28 mouse cellular contexts compared by ENCODE assay signal in genomic region chr7:127810650-127811049, GRCm38 (mm10). TPM values are rescaled to one million over a fixed set of nuclear protein-coding genes. Genes with fewer than 3 reads are reported as not detected.
"Had no signal": no experiment of that assay in that cellular context is flagged by ENCODE, and none has a peak within 500 bp of the region (broad histone marks: within the 10 kb centered on the region; RNA-seq: fewer than 3 reads in every experiment).

No protein-coding gene starts in this region.

- DNase-seq: kidney, adult 18-20 months; kidney, postnatal 14 days; kidney, postnatal 4 days; left cerebral cortex, postnatal 4 days; lung, adult 2 months; lung, postnatal 14 days; lung, postnatal 4 days; retina, postnatal 1 day; right cerebral cortex, postnatal 25 days; thymus, adult 2 months; thymus, postnatal 14 days; thymus, postnatal 4 days had no signal

- H3K9ac ChIP-seq: limb, embryonic 12.5 days; limb, embryonic 15.5 days; liver, embryonic 12.5 days; liver, embryonic 15.5 days; midbrain, embryonic 12.5 days; midbrain, embryonic 15.5 days; neural tube, embryonic 13.5 days had no signal

- H3K4me3 ChIP-seq: limb, embryonic 12.5 days; limb, embryonic 15.5 days; liver, embryonic 12.5 days; liver, embryonic 15.5 days; midbrain, embryonic 12.5 days; midbrain, embryonic 15.5 days; myocyte; neural tube, embryonic 13.5 days had no signal

- H3K27me3 ChIP-seq: limb, embryonic 12.5 days; limb, embryonic 15.5 days; liver, embryonic 12.5 days; liver, embryonic 15.5 days; midbrain, embryonic 12.5 days; midbrain, embryonic 15.5 days; neural tube, embryonic 13.5 days had no signal

- H3K27ac ChIP-seq: limb, embryonic 12.5 days; limb, embryonic 15.5 days; liver, embryonic 12.5 days; midbrain, embryonic 12.5 days; midbrain, embryonic 15.5 days; neural tube, embryonic 13.5 days had no signal

- H3K36me3 ChIP-seq: liver, embryonic 12.5 days; liver, embryonic 15.5 days had no signal

- H3K4me1 ChIP-seq: limb, embryonic 12.5 days; midbrain, embryonic 12.5 days; midbrain, embryonic 15.5 days; neural tube, embryonic 13.5 days had no signal

- ATAC-seq: liver, embryonic 12.5 days; midbrain, embryonic 15.5 days had no signal

- H3K9me3 ChIP-seq: limb, embryonic 12.5 days; limb, embryonic 15.5 days; liver, embryonic 12.5 days; liver, embryonic 15.5 days; midbrain, embryonic 12.5 days; midbrain, embryonic 15.5 days; neural tube, embryonic 13.5 days had no signal

- H3K4me2 ChIP-seq: limb, embryonic 12.5 days; limb, embryonic 15.5 days; liver, embryonic 12.5 days; liver, embryonic 15.5 days; midbrain, embryonic 12.5 days; midbrain, embryonic 15.5 days; neural tube, embryonic 13.5 days had no signal

RNA-seq across cellular contexts. Expression of gene Stx1b, which starts 13.7 kb away (rescaled TPM):
- total RNA-seq: monocyte, adult 5-6 weeks; neutrophil, adult 5-6 weeks had no signal

RNA-seq across cellular contexts. Expression of gene Gm49388, which starts 25.2 kb away (rescaled TPM):
- total RNA-seq: megakaryocyte progenitor cell, adult 5-6 weeks had no signal
- polyA plus RNA-seq: kidney, embryonic 14.5 days; limb, embryonic 12.5 days; limb, embryonic 15.5 days; liver, embryonic 12.5 days; liver, embryonic 15.5 days; lung, adult 2 months; lung, embryonic 16.5 days; midbrain, embryonic 12.5 days; midbrain, embryonic 15.5 days; neural tube, embryonic 13.5 days; spleen, adult 2 months; stomach, embryonic 16.5 days; testis, adult 2 months; thymus, adult 2 months had no signal
